Comparison of ENCODE assay signal across 9 mouse cellular contexts in genomic region chr1:55755742-55756141, GRCm38 (mm10).
A peak's percentile ranks its signal among the peaks of the same experiment; 100 is the strongest.
DNase-seq lines count a peak whose midpoint lies in the region; ATAC-seq lines count a peak whose summit lies in the region.
"Had no signal": no experiment of that assay in that cellular context is flagged by ENCODE, and none has a peak within 500 bp of the region (broad histone marks: within the 10 kb centered on the region; RNA-seq: fewer than 3 reads in every experiment).

No protein-coding gene starts in this region.

- WGBS in midbrain, embryonic 10.5 days, result 58% methylated on average over 10 of the region's 10 CpGs
- WGBS in midbrain, embryonic 13.5 days, result 56% methylated on average over 10 of the region's 10 CpGs

- H3K27ac ChIP-seq in midbrain, embryonic 10.5 days (replicated peaks), result no peak overlapping the region
- H3K27ac ChIP-seq in midbrain, embryonic 13.5 days, result no peak overlapping the region
- H3K27ac ChIP-seq: hindbrain, embryonic 15.5 days had no signal

- no peak overlapping the region for H3K9ac ChIP-seq in midbrain, embryonic 13.5 days (replicated peaks)
- H3K9ac ChIP-seq: hindbrain, embryonic 15.5 days had no signal

- DNase-seq in adrenal gland, adult 18-20 months (ENCODE audit: low spot score in 2 of 2), result peak; percentile 63 to 66
- no peak for DNase-seq in adrenal gland, postnatal 4 days (ENCODE audit: low spot score in 2 of 2)
- DNase-seq in midbrain, embryonic 10.5 days (ENCODE audit: low spot score), result peak; percentile 27
- peak; percentile 22 for DNase-seq in c-Kit-positive CD71-positive TER-119-negative erythroid progenitor cells, embryonic 14.5 days (ENCODE audit: low read depth)
- DNase-seq in lung, postnatal 10 days, result peak; percentile 52
- peak; percentile 80 for DNase-seq in splenic B cell, adult 2 months (ENCODE audit: low read depth, low spot score)

- no peaks in the 10 kb centered on the region for H3K9me3 ChIP-seq in midbrain, embryonic 10.5 days (replicated peaks)
- no peaks in the 10 kb centered on the region for H3K9me3 ChIP-seq in midbrain, embryonic 13.5 days
- H3K9me3 ChIP-seq: hindbrain, embryonic 15.5 days had no signal

- no peaks in the 10 kb centered on the region for H3K27me3 ChIP-seq in midbrain, embryonic 10.5 days (ENCODE audit: low read depth, poor library complexity, severe bottlenecking)
- no peaks in the 10 kb centered on the region for H3K27me3 ChIP-seq in midbrain, embryonic 13.5 days
- H3K27me3 ChIP-seq in splenic B cell, adult 2 months (ENCODE audit: control insufficient read depth, insufficient read depth, low read length, poor library complexity, severe bottlenecking), result no peaks in the 10 kb centered on the region
- H3K27me3 ChIP-seq: hindbrain, embryonic 15.5 days had no signal

- H3K4me2 ChIP-seq in midbrain, embryonic 13.5 days (replicated peaks), result no peak overlapping the region
- H3K4me2 ChIP-seq: hindbrain, embryonic 15.5 days had no signal

- H3K36me3 ChIP-seq in midbrain, embryonic 10.5 days, result no peaks in the 10 kb centered on the region
- H3K36me3 ChIP-seq in midbrain, embryonic 13.5 days, result no peaks in the 10 kb centered on the region
- no peaks in the 10 kb centered on the region for H3K36me3 ChIP-seq in splenic B cell, adult 2 months (ENCODE audit: control insufficient read depth, insufficient read depth, low read length, poor library complexity, severe bottlenecking)
- H3K36me3 ChIP-seq: hindbrain, embryonic 15.5 days had no signal

- H3K4me1 ChIP-seq in midbrain, embryonic 10.5 days, result no peaks in the 10 kb centered on the region
- H3K4me1 ChIP-seq in midbrain, embryonic 13.5 days (replicated peaks), result no peaks in the 10 kb centered on the region
- H3K4me1 ChIP-seq: hindbrain, embryonic 15.5 days had no signal

- ATAC-seq in midbrain, embryonic 13.5 days, result no peak
- peak; percentile 77 for ATAC-seq in granulocyte monocyte progenitor cell, adult 5-6 weeks (replicated peaks; ENCODE audit: poor library complexity, severe bottlenecking)

- H3K4me3 ChIP-seq in midbrain, embryonic 10.5 days, result no peak overlapping the region
- no peak overlapping the region for H3K4me3 ChIP-seq in midbrain, embryonic 13.5 days (replicated peaks)
- H3K4me3 ChIP-seq: hindbrain, embryonic 15.5 days had no signal

Comparison
In these comparisons a context has a peak if more than half of its experiments do, and no peak if none do; other contexts are left out.
1. DNase-seq: peak in adrenal gland, adult 18-20 months (2 of 2), midbrain, embryonic 10.5 days (single experiment), c-Kit-positive CD71-positive TER-119-negative erythroid progenitor cells, embryonic 14.5 days (single experiment), lung, postnatal 10 days (single experiment) and splenic B cell, adult 2 months (single experiment); none in adrenal gland, postnatal 4 days (0 of 2).